Mouse (Mus musculus) hindbrain, embryonic 11.5 days (tissue): ENCODE results near the gene Cldn24. TPM values are rescaled to one million over a fixed set of nuclear protein-coding genes. Genes with fewer than 3 reads are reported as not detected.
"Not testable (repeated sequence)": the region's sequence is repeated elsewhere in the genome, so short reads cannot be mapped to it uniquely, and the experiment has no call there.

Experiments
- ATAC-seq: fragments of 200-750 bp; cut with Nextera tagmentation; 2 replicates; pipeline ENCODE4 v1.8.0; 2017; ENCODE audit warnings: mild to moderate bottlenecking, moderate TSS enrichment, moderate library complexity; ENCODE audit not compliant: low FRiP score
- DNase-seq: peaks from one replicate; pipeline ENCODE4 v3.0.0-alpha.2; 2015; ENCODE audit warnings: low spot score
- H3K27ac ChIP-seq: fragments of 300-500 bp; sonication (generic); 2 replicates; pipeline ENCODE4 v1.5.1; 2014; ENCODE audit warnings: mild to moderate bottlenecking, low read depth, low read length
- H3K27me3 ChIP-seq: fragments of 300-500 bp; sonication (generic); 2 replicates; pipeline ENCODE4 v1.6.1; 2014; ENCODE audit warnings: mild to moderate bottlenecking, low read length, moderate library complexity, mixed read lengths; ENCODE audit not compliant: control insufficient read depth, insufficient read depth
- H3K36me3 ChIP-seq: fragments of 300-500 bp; sonication (generic); 2 replicates; pipeline ENCODE4 v1.6.1; 2014; ENCODE audit warnings: mild to moderate bottlenecking, low read length, moderate library complexity, mixed read lengths; ENCODE audit not compliant: control insufficient read depth, insufficient read depth
- H3K4me1 ChIP-seq: fragments of 300-500 bp; sonication (generic); replicated peaks from 2 replicates; pipeline ENCODE4 v1.6.1; 2014; ENCODE audit warnings: low read length, mixed read lengths; ENCODE audit not compliant: control insufficient read depth, insufficient read depth
- H3K4me2 ChIP-seq: fragments of 300-500 bp; sonication (generic); replicated peaks from 2 replicates; pipeline ENCODE4 v1.6.1; 2014; ENCODE audit warnings: mild to moderate bottlenecking, low read depth, low read length
- H3K4me3 ChIP-seq: fragments of 300-500 bp; sonication (generic); 2 replicates; pipeline ENCODE4 v1.5.1; 2014; ENCODE audit warnings: low read depth, low read length
- H3K9ac ChIP-seq: fragments of 300-500 bp; sonication (generic); 2 replicates; pipeline ENCODE4 v1.6.1; 2014; ENCODE audit warnings: low read depth, low read length
- H3K9me3 ChIP-seq: fragments of 300-500 bp; sonication (generic); 2 replicates; pipeline ENCODE4 v1.6.1; 2016; ENCODE audit warnings: low read length; ENCODE audit not compliant: control insufficient read depth
- WGBS: fragments of 180-500 bp; shearing (Covaris S2); extraction: QIAGEN DNeasy Blood & Tissue Kit; methylation state at CpG from one replicate; pipeline ENCODE4 v1.1.7; 2014; 5-methylcytosine and 5-hydroxymethylcytosine counted together
- polyA plus RNA-seq: library from polyadenylated mRNA; unstranded; fragments of >200 nt; fragmentation: Nextera tagmentation; extraction: Ambion mirVana; gene quantifications from 2 replicates; pipeline ENCODE4 v1.2.1, GENCODE M21; 2014

The Cldn24 gene
- polyA plus RNA-seq, 1 experiment from 2014 or later, result not detected

DNA sequence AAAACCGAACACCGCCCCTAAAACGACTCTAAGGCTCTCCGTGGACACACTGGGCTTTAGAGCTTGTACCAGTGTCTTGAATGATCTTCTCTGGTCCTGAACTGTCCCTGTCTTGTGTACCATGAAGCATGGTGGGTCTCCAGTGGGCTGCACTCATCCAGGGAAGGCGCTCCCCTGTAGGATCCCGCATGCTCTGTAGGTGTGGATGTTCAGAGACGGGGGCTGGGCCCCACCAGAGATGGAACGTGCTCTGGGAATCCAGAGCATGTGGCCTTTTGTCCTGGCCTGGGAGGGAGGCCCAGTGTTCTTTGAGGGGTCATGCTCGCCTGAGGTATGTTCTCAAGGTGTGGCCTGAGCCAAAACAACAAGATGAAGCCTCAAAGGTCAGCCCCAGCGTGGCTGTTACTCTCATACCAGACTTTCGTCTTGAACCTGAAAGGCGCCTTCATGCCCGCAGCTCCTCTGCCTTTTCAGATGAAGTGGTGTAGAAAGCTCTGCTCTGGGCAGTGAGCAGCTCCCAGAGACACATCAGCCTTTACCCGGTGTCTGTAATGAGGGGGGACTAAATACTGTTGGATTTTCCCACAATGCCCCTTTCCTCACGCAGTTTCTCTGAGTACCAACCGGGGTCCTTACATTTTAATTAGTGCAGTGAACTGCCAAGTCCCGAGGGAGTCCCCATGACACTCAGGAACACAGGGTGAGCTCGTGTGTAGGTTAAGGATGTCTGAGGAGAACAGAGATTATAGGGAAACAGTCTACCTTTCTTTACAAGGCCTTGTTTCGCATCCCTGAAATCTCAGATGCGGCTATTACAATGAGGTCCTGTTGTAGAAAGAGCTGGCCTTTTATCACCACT lies 800 bp upstream of the Cldn24 start:
- Histone ChIP-seq H3K36me3 (no peaks in the 10 kb centered on the region), H3K27ac (no peak overlapping the region), H3K9me3 (no peaks in the 10 kb centered on the region), H3K4me2 (no peak overlapping the region), H3K4me1 (no peaks in the 10 kb centered on the region), H3K4me3 (no peak overlapping the region), H3K27me3 (no peaks in the 10 kb centered on the region), H3K9ac (no peak overlapping the region)
- no peak for ATAC-seq
- 85% methylated on average over 20 of the region's 20 CpGs for WGBS
- DNase-seq, result no peak

DNA sequence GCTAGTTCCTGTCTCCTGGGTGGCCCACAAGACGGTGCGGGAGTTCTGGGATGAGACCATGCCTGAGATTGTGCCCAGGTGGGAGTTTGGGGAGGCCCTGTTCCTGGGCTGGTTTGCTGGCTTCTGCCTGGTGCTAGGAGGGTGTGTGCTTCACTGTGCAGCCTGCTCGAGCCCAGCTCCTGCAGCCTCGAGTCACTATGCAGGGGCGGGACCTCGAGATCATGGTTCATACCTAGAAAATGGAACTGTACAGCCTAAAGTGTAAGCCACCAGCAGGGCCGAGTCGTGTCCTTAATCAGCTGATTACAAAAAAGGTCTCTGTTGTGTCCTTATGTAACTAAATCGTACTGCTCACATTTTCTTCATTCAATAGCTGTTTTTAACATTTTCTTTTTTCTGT lies 598 bp downstream of the Cldn24 start:
- ATAC-seq, H3K9ac ChIP-seq, H3K4me2 ChIP-seq, H3K27ac ChIP-seq, DNase-seq, H3K36me3 ChIP-seq, H3K9me3 ChIP-seq, H3K4me3 ChIP-seq, H3K4me1 ChIP-seq, H3K27me3 ChIP-seq: not testable (repeated sequence)
- WGBS, result 91% methylated on average over 7 of the region's 9 CpGs

DNA sequence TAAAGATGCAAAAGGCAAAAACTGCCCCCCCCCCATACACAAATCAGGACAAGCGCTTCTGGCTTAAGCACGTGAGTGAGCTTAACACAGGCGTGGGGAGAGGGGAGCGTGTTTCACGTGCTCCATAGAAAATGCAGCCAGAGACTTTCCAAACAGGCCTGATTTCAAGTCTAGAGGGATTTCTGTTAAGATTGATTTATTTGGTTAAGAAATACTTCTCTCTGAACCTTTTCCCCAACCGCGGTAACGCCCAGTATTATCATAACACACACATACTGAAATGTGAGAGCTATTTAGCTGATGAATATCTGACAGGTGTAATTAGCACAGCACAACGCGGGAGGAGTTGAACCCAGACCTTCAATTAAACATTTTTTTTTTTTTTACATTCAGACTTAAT lies 1.8 kb downstream of the Cldn24 start:
- no peak overlapping the region for H3K4me3 ChIP-seq
- no peak for DNase-seq
- no peak overlapping the region for H3K9ac ChIP-seq
- no peaks in the 10 kb centered on the region for H3K36me3 ChIP-seq
- H3K9me3 ChIP-seq, result no peaks in the 10 kb centered on the region
- H3K4me1 ChIP-seq, result no peaks in the 10 kb centered on the region
- H3K27me3 ChIP-seq, result no peaks in the 10 kb centered on the region
- no peak for ATAC-seq
- no peak overlapping the region for H3K27ac ChIP-seq
- WGBS, result 80% methylated on average over 10 of the region's 10 CpGs
- no peak overlapping the region for H3K4me2 ChIP-seq

DNA sequence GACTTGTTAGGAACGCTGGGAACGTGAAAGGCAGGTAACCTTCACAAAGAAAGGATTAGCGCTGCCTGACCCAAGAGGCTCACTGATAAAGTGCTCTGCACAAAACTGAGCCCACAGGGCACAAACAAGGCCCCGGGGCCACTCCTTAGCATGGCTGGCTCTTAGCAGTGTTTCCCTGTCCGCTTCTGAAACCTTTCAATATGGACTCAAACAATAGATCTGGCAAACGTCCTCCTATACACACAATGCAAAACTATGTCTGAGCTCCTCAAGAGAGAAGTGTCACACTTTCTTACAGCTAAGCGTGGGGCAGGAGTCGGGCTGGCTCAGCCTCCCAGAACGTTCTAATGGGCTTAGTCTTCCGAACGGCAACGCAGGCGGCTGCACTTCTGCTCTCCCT lies 2.2 kb downstream of the Cldn24 start, which contains the start of gene Cldn22:
Gene Cldn22 (plus strand): TSS at position 301 of the 400 bp plus-strand sequence.
- Histone ChIP-seq H3K4me2 (no peak within 1 kb of the TSS), H3K27me3 (no peaks in the 10 kb centered on the region), H3K36me3 (no peaks in the 10 kb centered on the region), H3K27ac (no peak within 1 kb of the TSS), H3K9ac (no peak within 1 kb of the TSS), H3K4me3 (no peak within 1 kb of the TSS), H3K9me3 (no peaks in the 10 kb centered on the region), H3K4me1 (no peaks in the 10 kb centered on the region)
- DNase-seq (no peak), ATAC-seq (no peak)
- WGBS, result 67% methylated on average over 13 of the region's 13 CpGs

DNA sequence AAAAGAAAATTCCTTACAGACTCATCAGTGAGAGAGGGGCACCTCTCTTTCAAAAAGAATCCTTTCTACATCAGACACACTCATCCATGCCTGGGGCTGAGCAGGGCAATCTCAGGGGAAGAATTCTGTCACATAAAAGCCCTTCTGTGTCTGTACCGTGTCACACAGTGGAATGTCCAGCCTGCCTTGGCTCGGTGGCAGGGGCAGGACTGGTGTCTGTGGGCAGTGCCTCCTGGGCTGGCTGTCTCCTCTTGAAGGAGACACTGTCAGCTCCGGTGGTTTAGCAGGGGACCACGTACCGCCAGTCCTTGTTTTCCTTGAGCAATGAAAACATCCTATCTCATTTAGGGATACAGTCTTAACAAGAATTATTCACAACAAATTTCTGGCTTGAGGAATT lies 3.7 kb downstream of the Cldn24 start:
- 56% methylated on average over 5 of the region's 5 CpGs for WGBS
- Histone ChIP-seq H3K27me3 (no peaks in the 10 kb centered on the region), H3K36me3 (no peaks in the 10 kb centered on the region), H3K4me3 (no peak overlapping the region), H3K4me2 (no peak overlapping the region), H3K4me1 (no peaks in the 10 kb centered on the region), H3K27ac (no peak overlapping the region), H3K9ac (no peak overlapping the region), H3K9me3 (no peaks in the 10 kb centered on the region)
- ATAC-seq (no peak), DNase-seq (no peak)

DNA sequence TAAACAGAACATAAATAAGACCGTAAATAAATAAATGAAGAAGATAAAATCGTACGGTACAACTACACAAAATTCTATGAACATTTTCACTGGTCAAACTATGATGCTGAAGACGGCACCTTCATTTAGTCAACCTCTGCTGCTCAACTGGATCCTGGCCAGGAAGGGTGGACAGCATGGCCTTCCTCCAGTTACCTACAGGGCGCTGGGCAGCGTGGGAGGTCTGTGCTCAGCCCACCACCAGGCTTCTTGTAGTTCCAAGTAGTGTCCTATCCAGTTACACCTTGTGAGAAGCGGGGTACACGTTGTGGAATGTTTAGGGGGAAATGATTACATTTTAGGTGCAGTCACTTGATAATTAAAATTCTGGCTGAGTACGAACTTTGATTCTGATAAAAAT lies 5.0 kb downstream of the Cldn24 start:
- 84% methylated on average over 9 of the region's 9 CpGs for WGBS
- H3K4me2 ChIP-seq, result no peak overlapping the region
- H3K27ac ChIP-seq, result no peak overlapping the region
- H3K27me3 ChIP-seq, result no peaks in the 10 kb centered on the region
- no peak for DNase-seq
- no peaks in the 10 kb centered on the region for H3K9me3 ChIP-seq
- ATAC-seq, result no peak
- H3K4me3 ChIP-seq, result no peak overlapping the region
- H3K4me1 ChIP-seq, result no peaks in the 10 kb centered on the region
- no peaks in the 10 kb centered on the region for H3K36me3 ChIP-seq
- no peak overlapping the region for H3K9ac ChIP-seq

DNA sequence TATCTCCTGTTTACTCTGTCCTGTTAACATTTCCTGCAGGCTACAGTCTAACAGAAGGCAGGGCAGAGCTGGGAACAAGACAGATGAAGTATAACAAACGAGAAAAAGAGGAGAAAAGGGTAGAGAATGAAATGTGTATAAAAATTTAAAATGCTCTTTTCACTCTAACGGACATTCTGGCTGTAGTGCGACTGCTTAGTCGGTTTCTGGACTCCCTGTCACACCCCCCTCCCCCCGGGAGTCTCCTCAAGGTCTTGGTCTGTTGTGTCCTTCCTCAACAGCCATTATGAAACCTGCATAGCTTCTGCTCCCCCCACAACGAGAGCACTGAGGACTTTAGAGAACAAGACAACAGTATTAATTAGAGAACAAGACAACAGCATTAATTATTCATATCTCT lies 10.7 kb downstream of the Cldn24 start:
- Histone ChIP-seq H3K36me3 (no peaks in the 10 kb centered on the region), H3K9ac (no peak overlapping the region), H3K9me3 (no peaks in the 10 kb centered on the region), H3K4me3 (no peak overlapping the region), H3K4me1 (no peaks in the 10 kb centered on the region), H3K4me2 (no peak overlapping the region), H3K27ac (no peak overlapping the region), H3K27me3 (no peaks in the 10 kb centered on the region)
- no peak for ATAC-seq
- 86% methylated on average over 6 of the region's 6 CpGs for WGBS
- no peak for DNase-seq

DNA sequence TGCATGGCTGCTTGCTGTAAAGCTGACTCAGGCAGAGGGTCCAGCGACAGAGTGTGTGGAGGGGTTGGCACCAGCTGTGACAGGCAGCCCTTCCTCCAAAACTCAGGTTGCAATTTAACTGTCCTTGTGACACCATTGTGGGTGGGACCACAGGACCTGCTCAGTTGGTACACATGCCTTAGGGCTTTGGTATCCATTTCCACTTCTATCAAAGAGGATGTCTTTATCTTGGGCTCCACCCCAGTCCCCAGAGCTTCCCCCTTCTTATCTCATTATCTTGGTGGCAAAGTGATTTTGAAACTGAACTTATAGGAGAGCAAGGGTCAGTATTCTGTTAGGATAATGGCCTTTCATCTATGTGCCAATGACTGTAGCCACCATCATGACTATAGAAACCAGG lies 12.0 kb downstream of the Cldn24 start:
- Histone ChIP-seq H3K27me3 (no peaks in the 10 kb centered on the region), H3K9ac (no peak overlapping the region)

DNA sequence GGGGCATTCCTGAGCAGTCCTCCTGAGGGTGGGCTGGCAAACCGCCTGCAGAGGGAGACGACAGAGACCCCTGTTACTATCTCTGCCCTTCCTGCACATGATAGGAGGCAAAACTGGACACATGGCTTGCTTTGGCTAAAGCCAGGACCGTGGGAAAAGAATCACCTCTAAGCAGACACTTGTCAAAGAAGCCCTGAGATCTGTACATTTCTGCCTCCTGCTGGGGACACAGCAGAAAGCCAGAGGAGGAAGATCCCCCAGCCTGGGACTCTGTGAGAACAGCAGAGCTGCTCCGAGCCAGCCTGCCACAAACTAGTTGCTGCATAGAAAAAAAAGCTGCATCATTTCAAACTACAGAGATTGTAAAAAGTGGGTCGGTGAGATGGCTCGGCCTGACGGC lies 21.1 kb downstream of the Cldn24 start:
- WGBS, result 80% methylated on average over 7 of the region's 7 CpGs

More for the DNA sequence above, 12.0 kb downstream of the Cldn24 start:
- H3K36me3 ChIP-seq, result no peaks in the 10 kb centered on the region
- no peak for DNase-seq
- WGBS, result 94% methylated on average over 1 of the region's 1 CpGs
- no peak overlapping the region for H3K4me2 ChIP-seq
- no peak for ATAC-seq
- no peaks in the 10 kb centered on the region for H3K4me1 ChIP-seq
- no peak overlapping the region for H3K4me3 ChIP-seq
- no peak overlapping the region for H3K27ac ChIP-seq
- H3K9me3 ChIP-seq, result no peaks in the 10 kb centered on the region

More for the DNA sequence above, 21.1 kb downstream of the Cldn24 start:
- Histone ChIP-seq H3K4me2 (no peak overlapping the region), H3K4me1 (no peaks in the 10 kb centered on the region), H3K9ac (no peak overlapping the region), H3K27me3 (no peaks in the 10 kb centered on the region), H3K27ac (no peak overlapping the region), H3K36me3 (peaks cover 2% of the 10 kb centered on the region; the same call in 1 of the 2 replicates), H3K9me3 (no peaks in the 10 kb centered on the region), H3K4me3 (no peak overlapping the region)
- DNase-seq, result no peak
- no peak for ATAC-seq
